Mouse (Mus musculus): Measurements from ENCODE around the gene Lmnb2.

DNA sequence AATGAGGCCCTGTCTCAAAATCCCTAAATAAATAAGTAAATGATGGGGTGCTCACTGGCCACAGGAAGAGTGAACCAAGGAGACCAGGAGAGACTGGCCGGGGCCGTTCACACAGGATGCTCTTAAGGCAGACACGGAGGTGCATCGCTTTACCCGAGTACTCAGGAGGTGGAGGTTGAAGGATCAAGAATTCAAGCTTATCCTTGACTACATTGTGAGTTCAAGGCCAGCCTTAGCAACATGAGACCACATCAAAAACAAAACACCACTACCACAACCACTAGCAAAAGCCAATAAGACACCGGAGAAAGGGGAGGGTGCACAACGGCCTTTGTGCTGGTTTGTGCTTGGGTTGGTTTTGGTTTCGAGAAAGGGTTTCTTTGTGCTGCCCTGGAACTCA is 38.3 kb upstream of the Lmnb2 start:
- TF ChIP-seq GATA1 (IDR thresholded peaks at IDR 0.05; ENCODE audit: borderline replicate concordance, low read length) (no peak), FLI1 (IDR thresholded peaks at IDR 0.05; ENCODE audit: low read length) (no peak)

Data from megakaryocyte, embryonic 14.5 days (primary cell).